Mouse (Mus musculus): ENCODE results near the gene Txn1.

Txn1 gene

DNA sequence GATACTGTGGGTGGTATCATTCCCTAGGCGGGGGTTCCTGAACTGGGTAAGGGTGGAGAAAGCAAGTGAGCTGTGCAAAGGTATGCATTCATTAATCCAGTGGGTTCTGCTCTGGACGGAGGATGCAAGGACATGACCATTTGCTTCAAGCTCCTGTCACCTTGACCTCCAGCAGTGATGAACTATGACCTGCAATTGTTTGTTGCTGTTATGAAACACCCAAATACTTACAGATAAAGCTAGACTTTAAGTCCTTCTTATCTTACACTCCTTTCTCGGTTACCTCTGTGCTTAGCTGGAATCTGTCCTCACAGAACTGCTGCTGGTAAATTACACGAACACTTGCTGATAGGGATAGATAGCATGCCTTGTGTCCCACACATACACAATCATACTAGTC is 15.6 kb downstream of the Txn1 start:
- DNase-seq (ENCODE audit: low spot score in 2 of 2): no peak

DNA sequence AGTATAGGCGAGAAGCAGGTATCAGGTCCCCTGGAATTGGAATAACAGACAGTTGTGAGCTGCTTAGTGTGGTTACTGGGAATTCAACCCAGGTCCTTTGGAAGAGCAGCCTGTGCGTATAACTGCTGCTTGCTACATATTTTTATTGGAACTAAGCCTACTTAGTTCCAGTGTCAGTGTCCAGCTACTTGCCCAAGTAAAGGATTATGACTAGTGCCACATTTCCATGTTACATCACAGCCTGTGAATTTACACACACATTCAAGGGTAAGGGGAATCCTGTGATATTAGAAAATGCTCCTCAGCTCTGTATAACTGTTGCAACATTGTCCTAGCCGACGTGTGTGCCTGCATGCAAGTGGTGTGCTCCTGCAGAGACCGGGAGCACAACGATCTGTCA is 18.9 kb downstream of the Txn1 start:
- DNase-seq (ENCODE audit: low spot score in 2 of 2): no peak

DNA sequence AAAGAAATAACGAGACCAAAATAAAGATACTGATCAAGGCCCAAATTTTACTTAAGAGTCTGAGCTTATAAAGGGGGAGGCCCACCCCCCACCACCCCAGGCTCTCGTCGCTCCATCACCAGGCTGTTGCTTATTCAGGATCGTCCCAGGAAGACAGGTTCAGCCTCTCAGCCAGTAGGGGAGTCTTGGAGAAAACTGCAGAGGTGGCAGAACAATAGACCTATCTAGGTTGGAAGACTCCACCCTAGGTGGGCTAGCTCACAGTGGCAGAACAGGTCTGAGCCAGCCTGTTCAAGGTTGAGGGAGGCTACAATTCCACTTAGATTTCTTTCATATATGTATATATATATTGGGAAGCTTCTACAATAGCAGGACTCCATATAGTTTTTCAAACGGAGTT is 22.0 kb downstream of the Txn1 start:
- DNase-seq (ENCODE audit: low spot score in 2 of 2): no peak

DNA sequence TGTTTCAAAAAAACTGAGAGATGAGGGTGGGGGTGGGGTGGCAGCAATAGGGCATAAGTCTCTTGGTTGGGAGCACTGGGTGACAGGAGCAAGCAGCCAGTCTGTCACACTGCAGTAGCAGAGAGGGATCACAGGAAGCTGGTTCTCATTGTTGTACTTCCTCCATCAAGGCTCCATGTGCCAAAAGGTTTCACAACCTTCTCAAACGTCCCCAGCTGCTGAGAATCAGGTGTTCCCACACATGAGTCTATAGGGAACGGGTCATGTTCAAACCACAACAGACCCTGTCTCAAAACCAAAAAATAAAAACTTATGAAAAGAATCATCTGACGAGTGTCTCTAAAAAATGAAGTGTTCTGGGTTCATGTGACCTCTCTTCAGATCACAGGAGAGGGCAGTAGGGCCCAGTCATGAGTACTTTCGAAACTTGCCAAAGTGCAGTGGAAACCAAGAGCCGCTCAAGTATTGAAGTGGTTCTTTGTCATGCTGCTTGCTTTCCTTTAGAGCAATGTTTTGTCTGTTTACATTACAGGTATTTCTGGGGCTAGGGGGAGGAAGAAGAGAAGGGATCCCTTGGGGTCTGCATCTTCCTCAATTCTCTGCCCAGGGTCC is 25.5 kb downstream of the Txn1 start:
- no peak for DNase-seq (ENCODE audit: low spot score in 2 of 2)

DNA sequence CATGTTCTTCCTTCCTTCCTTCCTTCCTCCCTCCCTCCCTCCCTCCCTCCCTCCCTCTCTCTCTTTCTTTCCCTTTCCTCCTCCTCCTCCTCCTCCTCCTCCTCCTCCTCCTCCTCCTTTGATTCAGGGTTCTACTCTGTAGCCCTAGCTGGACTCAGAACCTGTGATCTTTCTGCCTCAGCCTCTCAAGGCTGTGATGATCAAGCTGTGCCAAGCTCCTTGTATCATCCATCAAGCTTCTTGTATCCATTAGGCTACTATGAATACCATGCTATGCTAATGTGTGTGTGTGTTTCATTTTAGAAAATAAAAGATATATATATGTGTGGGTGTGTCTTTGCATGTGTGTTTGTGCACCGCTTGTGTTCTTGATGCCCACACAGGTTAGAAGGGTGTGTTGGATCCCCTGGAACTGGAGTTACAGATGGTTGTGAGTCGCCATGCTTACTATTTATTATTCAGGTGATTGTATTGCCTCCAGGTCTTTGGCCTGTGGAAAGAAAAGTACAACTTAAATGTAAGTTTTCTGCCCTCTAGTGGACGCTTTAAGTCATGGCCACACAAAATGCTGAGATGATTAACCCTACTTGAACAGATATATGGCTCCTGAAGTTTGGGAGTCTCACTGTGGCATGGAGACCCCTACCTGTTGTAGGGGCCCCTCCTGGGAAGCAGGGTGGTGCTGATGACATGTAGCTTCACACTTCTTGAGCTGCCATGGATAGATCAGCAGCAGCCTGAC is 28.6 kb downstream of the Txn1 start:
- peak in 1 of 2 experiments; percentile 29 for DNase-seq (ENCODE audit: low spot score in 2 of 2)

DNA sequence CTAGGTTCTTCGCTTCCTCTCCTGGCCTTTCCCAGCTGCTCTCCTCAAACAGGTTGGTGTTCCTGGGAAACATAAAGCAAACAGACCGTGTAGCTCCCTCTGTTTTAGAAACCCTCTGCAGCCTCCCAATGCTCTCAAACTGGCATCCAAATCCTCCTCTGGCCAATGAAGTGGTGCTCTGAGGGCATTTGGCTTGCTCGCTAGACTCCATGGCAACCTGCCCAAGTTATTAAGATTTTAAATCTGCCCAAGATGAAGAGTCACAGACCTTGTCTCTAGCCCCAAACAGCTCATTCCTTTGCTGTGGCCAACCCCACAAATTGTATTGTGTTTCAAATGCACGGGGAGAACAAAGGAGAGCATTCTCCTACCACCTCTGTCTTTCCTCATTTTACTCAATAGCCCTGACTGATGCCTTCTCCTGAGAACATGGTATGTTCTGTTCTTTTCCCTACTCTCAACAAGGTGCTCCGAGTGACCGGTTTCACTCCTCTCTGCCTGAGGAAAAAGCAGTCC is 31.6 kb downstream of the Txn1 start:
- DNase-seq (ENCODE audit: low spot score in 2 of 2): no peak

DNA sequence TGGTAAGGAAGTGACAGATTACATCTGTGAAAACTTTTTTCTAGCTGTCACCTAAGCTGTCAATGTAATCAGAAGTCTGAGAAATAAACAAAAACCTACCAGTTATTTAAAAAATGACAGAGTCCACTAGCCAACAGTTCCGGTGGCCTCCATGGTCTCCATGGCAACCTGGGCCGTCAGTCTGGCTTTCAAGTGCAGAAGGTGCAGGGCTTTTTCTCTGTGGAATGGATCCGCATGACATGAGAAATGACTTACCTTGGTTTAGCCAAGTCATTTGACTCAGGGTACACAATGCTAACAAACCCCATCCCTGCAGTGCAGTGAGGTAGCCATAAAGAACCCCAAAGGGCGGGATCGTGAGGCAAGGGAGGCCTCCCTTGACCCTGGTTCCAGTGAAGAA is 34.0 kb downstream of the Txn1 start:
- no peak for DNase-seq (ENCODE audit: low spot score in 2 of 2)

DNA sequence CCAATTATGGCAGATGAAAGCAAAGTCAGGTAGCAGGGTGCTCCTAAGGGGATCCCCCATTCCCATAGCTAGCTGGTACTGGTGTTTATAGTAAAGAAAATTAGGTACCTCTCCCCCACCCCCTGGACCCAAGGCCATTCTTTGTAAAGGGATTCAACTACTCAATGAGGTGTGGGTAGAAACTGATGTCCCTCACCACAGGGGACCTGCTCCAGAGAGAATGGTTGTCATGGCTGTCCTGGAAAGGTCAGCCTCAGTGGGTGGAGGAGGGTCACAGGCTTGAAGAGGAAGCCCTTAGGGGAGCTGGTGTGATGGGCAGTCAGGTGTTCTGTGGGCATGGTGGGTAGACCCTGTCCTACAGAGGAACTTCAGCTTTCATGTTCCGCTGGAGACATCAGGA is 35.7 kb downstream of the Txn1 start:
- no peak for DNase-seq (ENCODE audit: low spot score in 2 of 2)

DNA sequence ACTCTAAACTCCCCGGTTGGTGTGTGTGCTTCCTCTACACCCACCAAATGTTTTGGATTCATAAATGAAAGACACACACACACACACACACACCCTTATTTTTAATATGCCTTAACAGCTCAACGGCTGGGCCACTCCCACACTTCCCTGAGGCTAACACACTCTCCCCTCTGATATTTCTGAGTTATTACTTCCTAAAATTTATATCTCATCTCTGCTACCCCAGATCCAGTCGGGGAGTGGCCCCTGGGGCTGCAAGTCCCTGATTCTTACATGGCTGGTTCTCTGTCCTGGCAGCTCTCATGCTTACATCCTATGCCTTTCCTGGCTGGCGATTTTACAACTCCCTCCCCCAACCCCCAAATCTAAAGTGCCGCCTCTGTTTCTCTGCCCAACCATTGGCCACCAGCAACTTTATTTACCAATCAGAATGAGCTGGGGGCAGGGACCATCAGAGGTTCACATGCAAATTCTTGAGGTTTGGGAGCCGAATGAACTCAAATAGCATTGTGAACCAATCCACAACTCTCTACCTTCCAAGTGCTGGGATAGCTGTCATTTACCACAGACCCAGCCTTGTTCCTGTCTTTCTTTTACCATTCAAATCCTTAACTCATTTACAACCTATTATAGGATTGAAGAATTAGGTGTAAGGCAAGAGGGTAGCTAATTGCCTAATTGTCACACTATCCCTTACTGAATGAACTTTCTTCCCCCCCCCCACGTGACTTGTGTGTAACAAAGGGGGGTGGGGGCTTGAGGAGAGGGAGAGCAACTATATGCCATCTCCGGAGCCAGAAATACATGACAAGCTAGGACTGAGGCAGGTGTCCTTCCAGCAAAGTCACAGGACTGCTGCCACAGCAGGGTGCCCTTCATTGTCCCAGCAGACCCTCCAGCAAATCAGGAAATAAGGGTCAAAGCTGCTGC is 36.5 kb downstream of the Txn1 start:
- no peak for DNase-seq (ENCODE audit: low spot score in 2 of 2)

DNA sequence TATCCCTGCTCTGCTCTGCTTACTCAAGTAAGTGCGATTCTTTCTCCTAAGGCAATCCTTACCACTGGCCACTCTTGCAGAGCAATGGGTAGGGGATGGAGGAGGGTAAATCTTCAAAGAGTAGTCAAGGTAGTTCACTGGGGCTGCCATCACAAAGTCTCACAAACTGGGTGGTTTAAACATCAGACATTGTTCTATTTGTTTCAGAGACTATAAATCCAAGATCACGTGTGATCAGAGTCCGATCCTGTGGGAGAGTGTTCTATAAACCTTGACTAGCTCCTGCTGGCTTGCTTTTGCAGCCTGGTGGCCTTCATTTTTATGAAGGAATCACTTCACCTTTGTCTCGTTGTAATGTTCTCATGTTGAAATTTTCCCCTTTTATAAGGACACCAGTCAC is 39.5 kb downstream of the Txn1 start:
- DNase-seq (ENCODE audit: low spot score in 2 of 2): no peak

DNA sequence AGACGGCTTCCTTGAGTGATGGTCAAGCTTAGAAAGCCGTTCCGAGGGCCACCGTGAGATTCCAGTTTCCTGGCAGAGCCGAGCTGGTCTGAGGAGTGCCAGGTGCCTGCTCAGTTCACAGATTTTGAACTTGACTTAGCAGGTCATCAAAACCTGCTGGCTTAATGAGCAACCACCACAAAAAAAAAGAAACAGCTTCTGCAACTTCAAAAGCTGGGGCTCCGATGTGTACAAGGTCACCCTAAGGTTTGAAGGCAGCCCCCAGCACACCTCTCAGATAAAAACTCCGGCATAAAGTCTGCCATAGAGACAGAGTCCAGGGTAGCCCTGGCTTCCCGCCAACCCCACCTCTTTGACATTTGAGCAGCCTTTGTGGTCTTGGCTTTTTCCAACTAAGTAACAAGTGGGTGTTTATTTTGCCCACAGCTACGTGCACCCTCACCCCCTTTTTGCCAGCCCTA is 40.0 kb downstream of the Txn1 start, which contains the start of gene D630039A03Rik:
Gene D630039A03Rik (minus strand): TSS at position 97 of the 461 bp plus-strand sequence.
- DNase-seq (ENCODE audit: low spot score in 2 of 2): no peak

DNA sequence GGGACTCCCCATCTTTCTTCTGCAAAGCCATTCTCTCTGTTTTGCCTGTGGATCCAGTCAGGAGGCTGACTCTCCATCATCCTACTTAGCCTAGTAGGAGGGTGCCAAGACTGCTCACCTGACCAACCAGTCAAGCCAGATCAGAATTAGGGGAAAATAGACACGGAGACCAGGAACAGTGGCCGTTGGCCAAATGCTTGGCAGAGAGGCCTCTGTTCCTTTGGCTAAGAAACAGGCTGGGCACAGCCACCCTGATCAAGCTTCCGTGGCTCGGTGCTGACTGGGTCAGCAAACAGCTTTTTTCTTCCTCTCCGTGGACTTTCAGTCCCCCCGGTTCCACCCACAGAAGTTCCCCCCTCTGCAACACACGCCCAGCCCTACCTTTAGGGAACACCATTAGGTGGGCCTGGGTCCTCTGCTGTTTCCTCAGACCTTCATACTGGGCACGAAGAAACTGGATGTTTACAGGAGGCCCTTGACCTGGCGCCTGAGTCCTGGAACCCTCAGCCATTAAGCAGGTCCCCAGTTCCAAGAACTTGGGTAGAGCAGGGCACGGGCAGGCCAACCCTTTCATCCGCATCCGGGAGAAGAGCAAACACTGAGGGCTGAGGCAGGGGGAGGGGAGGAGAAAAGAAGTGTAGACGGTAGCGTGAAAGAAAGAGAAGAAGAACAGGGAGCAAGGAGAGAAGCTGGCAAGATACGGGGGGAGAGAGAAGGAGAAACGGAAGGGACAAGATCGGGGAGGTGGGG is 40.8 kb downstream of the Txn1 start:
- DNase-seq (ENCODE audit: low spot score in 2 of 2): peak in 1 of 2 experiments; percentile 19

DNA sequence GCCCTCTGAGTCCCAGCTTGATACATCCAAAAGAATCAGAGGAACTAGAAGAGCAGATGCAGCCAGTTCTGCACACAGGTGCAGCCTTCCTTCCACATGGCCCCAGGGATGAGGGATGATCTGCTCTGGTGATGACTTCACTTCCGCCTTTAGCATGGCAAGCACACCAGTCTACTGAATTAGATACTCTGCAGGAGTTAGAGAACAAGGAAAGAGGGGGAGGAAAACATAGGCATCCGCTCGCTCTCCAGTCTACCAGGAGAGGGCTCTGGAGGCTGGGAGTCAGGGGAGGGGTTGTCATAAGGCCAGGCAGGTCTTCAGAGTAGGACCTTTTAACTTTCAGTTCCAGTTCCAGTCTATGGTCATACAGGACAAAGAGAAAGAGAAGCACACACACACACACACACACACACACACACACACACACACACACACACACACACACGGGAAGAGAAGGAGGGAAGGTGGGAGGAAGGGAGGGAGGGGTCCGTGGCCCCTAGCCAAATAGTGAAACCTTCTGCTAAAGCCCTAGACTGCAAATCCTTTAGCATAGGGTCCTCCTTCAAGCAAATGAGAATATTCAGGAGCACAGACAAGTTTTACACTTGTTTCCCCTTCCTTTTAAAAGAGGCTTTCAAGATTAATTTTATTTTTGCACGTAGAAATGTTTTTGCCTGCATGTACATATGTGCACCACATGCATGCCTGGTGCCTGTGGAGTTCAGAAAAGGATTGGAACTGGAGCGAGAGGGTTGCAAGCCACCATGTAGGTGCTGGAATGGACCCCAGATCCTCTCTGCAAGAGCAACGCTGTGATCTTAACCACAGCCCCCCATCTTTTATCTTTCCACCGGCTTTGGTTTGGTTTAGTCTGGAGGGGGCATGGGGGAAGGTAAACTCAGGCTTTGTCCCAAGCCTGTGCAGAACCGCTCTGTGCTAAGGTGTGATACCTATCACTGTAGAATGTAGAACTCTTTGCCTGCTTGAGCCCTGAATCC is 41.7 kb downstream of the Txn1 start:
- DNase-seq (ENCODE audit: low spot score in 2 of 2): no peak

DNA sequence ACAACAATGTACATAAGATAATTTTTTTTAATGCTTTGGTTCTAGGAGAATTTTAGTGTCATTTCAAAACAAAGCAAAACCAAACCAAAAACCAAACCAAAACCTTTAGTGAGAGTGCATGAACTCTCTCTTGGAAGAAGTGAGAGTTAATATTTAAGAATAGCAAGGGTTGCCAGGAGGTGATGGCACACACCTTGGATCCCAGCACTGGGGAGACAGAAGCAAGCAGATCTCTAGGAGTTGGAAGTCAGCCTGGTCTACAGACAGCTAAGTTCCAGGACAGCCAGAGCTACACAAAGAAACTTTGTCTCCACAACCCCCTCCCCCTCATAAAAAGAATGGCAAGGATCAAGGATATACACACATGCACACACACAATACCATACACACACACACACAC is 43.2 kb downstream of the Txn1 start:
- DNase-seq (ENCODE audit: low spot score in 2 of 2): no peak

DNA sequence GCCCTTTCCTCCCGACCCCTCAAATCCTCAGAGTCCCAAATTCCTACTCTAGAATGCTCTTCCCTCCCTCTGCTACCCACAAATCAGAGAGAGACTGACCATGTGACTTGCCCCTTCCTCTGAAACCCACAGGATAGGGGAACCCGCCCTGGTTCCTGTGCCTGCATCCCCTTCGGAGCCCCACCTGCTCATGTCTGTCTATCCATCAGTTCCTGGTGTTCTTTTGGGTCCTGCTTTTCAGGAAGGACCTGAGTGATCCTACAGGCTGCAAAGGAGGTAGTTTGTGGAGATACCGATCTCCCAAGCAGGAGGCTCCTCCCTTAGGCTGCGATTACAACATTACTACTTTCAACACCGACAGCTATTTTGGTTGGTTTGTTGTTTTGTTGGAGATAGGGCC is 47.4 kb downstream of the Txn1 start:
- no peak for DNase-seq (ENCODE audit: low spot score in 2 of 2)

DNA sequence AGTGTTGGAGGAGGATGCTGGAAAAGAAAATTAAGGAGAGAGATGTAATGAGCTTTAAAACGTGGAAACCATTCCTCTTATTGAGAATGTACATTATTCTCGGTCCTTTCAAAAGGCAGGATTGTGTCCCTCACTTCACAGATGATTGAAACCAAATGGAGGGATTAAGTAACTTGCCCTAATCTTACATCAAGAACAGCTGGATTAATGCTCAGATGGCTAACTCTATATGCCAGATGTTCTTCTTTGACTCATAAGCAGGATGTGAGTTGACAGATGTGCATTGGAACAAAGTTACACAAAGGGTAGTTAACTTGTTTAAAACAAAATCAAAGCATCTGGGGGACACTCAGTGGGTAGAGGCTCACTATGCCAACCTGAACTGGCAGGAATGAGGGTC is 49.5 kb downstream of the Txn1 start:
- no peak for DNase-seq (ENCODE audit: low spot score in 2 of 2)

DNA sequence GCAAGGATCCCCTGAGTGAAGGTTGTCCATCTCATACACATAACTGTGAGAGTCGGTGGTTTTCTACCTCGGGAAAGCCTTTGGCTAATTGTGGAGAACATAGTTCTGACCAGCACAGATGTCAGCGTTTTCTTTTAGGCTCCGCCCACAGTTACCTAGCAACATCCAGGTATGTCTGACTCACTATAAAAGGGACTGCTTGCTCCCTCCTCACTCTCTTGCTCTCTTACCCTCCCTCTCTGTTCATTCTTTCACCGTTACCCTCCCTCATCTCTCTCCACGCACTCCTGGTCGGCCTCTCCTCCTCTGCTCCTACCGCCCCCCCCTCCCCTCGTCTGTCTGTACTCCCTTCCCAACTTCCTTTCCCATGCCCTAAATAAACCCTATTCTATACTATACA is 51.6 kb downstream of the Txn1 start:
- DNase-seq (ENCODE audit: low spot score in 2 of 2): peak in 1 of 2 experiments; percentile 25

DNA sequence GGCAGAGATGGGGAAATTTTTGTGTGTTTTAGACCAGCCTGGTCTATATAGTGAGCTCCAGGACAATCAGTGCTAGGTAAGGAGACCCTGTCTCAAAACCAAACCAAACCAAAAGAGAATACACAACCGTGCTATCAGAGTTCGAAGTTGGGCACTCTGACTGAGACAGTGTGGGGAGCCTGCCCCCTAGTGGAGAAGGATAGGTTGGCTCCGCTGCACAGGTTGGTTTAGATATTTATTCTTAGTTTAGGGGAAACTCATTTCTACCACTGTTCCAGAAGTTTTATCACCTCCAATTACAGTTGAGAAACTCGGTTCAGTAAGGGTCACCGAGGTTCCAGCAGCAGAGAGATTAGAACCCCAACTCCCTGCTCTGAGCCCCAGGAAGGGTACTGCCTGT is 52.0 kb downstream of the Txn1 start:
- DNase-seq (ENCODE audit: low spot score in 2 of 2): peak; percentile 74 to 79

DNA sequence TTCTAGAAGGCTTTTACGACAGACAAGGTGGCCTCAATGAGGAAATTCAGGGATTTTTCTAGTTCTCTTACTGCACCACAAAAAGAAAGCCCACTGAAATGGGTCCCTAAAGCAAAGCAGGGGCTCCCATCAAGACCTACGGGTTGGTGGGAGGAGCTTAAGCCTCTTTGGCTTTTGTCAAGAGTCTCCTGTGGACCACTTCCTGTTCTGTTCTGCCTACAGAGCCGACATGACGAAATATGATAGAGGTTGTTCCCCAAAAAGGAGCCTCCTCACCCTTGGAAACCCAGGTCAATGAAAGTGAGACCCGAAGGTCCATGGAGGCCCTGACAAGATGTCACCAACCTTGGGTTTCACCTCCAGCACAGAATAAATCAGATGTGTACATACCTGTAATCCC is 53.6 kb downstream of the Txn1 start:
- DNase-seq (ENCODE audit: low spot score in 2 of 2): no peak

DNA sequence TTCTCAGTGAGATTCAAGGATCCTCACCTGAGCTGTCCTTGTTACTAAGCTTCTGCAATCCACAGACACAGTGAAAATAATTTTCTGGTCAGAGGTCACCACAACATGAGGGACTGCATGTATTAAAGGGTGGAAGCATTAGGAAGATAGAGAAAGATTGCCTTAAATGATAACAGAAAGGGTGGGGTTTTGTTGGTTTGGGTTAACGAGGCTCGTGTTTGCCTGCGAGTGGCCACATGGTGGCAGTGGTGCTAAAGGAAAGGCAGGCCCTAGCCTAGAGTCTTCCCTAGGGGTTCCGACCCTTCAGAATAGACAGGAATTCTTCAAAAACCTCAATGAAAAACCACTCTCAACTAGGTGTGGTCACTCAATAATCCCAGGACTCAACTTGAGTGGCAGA is 55.0 kb downstream of the Txn1 start:
- DNase-seq (ENCODE audit: low spot score in 2 of 2): peak; percentile 23 to 52

Measured in right cerebral cortex, adult 2 months (tissue).